Mouse (Mus musculus) left cerebral cortex, adult 2 months (tissue): ENCODE measurements at regions not wholly inside any gene's neighbourhood (a gene's known extent, or its start where the extent isn't known, plus 50 kb on each side); places are given as distances from the start of the nearest gene placed in this dataset.

Experiments
- DNase-seq, 2 experiments: peaks; one replicate each; pipeline ENCODE4 v3.0.0; 2021 to 2022; ENCODE audit warnings: low spot score in 2 of 2, mixed read lengths in 1 of 2; ENCODE audit errors: extremely low spot score in 1 of 2
- H3K27ac ChIP-seq: fragments of 200-600 bp; 2 replicates; pipeline ENCODE4 v1.8.1; 2022
- H3K4me3 ChIP-seq: fragments of 200-600 bp; 2 replicates; pipeline ENCODE4 v1.8.1; 2022
- CTCF ChIP-seq: fragments of 200-600 bp; IDR thresholded peaks from 2 replicates; pipeline ENCODE4 v1.8.1; 2022; ENCODE audit warnings: antibody characterized with exemption, mild to moderate bottlenecking, moderate library complexity
- intact Hi-C: fragments of 180-260 bp; cut with DNase I; formaldehyde crosslinking; loops from one replicate; pipeline ENCODE4 v1.15.1; 2025

GRCm38 (mm10) chr2:59431466-59431865 lies 53.0 kb upstream of the Dapl1 start:
- no peak; the same call in 1 of the 2 replicates for TF ChIP-seq CTCF
- DNase-seq = no peak
- no peak overlapping the region for H3K4me3 ChIP-seq
- no peak overlapping the region for H3K27ac ChIP-seq
- intact Hi-C loops = no loop called here

GRCm38 (mm10) chr2:59431867-59432266 lies 52.6 kb upstream of the Dapl1 start:
- no peak for DNase-seq
- Histone ChIP-seq H3K4me3 (no peak overlapping the region), H3K27ac (no peak overlapping the region)
- no peak for TF ChIP-seq CTCF
- intact Hi-C loops = no loop called here
